Comparison of ENCODE assay signal across 9 mouse cellular contexts in the genomic region with DNA sequence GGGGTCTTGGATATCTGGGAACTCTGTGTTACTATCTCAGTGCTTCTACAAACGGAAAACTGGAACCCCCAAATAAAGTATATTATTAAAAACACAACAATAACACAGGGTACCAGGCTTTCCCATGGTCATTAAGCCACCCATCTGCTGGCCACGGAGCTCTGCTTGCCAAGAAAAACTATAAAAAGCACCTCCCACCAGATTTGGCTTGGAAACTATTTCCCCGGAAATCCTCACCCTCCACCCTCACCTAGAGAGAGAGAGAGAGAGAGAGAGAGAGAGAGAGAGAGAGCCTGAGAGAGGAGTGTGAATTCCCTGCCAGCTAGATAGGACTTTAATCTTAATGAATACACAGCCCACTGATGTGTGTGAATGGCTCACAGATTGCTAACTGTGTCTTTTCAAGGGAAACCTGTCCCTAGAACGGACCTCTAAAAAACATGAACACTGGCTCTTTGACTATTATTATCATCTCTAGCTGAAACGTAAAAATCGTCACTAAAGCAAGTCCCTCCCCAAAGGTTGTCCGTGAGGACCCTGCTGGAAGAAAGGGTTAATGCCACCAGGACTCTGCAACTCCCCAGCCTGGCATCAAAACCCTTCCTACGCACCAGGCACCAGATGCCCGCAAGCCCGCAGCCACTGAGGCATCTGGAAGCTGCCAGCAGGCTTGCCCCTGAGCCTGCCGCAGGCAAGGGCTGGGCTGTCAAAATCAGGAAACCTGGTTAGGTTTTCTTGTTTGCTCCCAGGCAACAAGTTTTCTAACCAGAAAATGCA. TPM values are rescaled to one million over a fixed set of nuclear protein-coding genes. Genes with fewer than 3 reads are reported as not detected.
DNase-seq lines count a peak whose midpoint lies in the region; ATAC-seq and TF ChIP-seq lines count a peak whose summit lies in the region.
"Had no signal": no experiment of that assay in that cellular context is flagged by ENCODE, and none has a peak within 500 bp of the region (broad histone marks: within the 10 kb centered on the region; RNA-seq: fewer than 3 reads in every experiment).

No protein-coding gene starts in this region.

- H3K4me3 ChIP-seq in gastrocnemius, adult 2 months, result peak overlapping the region; percentile 82
- H3K4me3 ChIP-seq in midbrain, embryonic 14.5 days (replicated peaks; ENCODE audit: low read depth, low read length), result no peak overlapping the region
- no peak overlapping the region for H3K4me3 ChIP-seq in midbrain, embryonic 11.5 days (ENCODE audit: low read depth, low read length)
- H3K4me3 ChIP-seq in hindbrain, embryonic 16.5 days (ENCODE audit: low read length), result no peak overlapping the region
- H3K4me3 ChIP-seq in stomach, embryonic 16.5 days (replicated peaks; ENCODE audit: low read length), result peak overlapping the region; percentile 53

- intact Hi-C loops in gastrocnemius, adult 2 months (cut with DNase I), result loop anchor here (5.0 kb wide), 1 partner anchor 61 kb away; no protein-coding TSS in a partner anchor

- no peak overlapping the region for H3K9ac ChIP-seq in midbrain, embryonic 14.5 days (replicated peaks; ENCODE audit: low read length)
- no peak overlapping the region for H3K9ac ChIP-seq in midbrain, embryonic 11.5 days (ENCODE audit: low read length)
- H3K9ac ChIP-seq in hindbrain, embryonic 16.5 days (ENCODE audit: low read depth, low read length), result no peak overlapping the region
- peak overlapping the region; percentile 78; the same call in 1 of the 2 replicates for H3K9ac ChIP-seq in stomach, embryonic 16.5 days (ENCODE audit: low read length)

- H3K4me1 ChIP-seq in midbrain, embryonic 14.5 days (ENCODE audit: control insufficient read depth, insufficient read depth, low read length), result peaks cover 28% of the 10 kb centered on the region
- peaks cover 14% of the 10 kb centered on the region for H3K4me1 ChIP-seq in midbrain, embryonic 11.5 days (ENCODE audit: control insufficient read depth, insufficient read depth, low read length)
- peaks cover 24% of the 10 kb centered on the region for H3K4me1 ChIP-seq in hindbrain, embryonic 16.5 days (ENCODE audit: control insufficient read depth, insufficient read depth, low read depth, low read length)
- H3K4me1 ChIP-seq in stomach, embryonic 16.5 days (ENCODE audit: control insufficient read depth, insufficient read depth, low read length), result peaks cover 9% of the 10 kb centered on the region; the same call in 1 of the 2 replicates

- 50% methylated on average over 11 of the region's 11 CpGs for WGBS in midbrain, embryonic 14.5 days
- 69% methylated on average over 11 of the region's 11 CpGs for WGBS in midbrain, embryonic 11.5 days
- 29% methylated on average over 11 of the region's 11 CpGs for WGBS in hindbrain, embryonic 16.5 days
- WGBS in stomach, embryonic 16.5 days, result 54% methylated on average over 11 of the region's 11 CpGs

- no peak overlapping the region for H3K4me2 ChIP-seq in midbrain, embryonic 14.5 days (ENCODE audit: low read length)
- no peak overlapping the region for H3K4me2 ChIP-seq in midbrain, embryonic 11.5 days
- H3K4me2 ChIP-seq in hindbrain, embryonic 16.5 days (ENCODE audit: low read length), result peak overlapping the region; percentile 54
- H3K4me2 ChIP-seq in stomach, embryonic 16.5 days (ENCODE audit: low read depth, low read length), result peak overlapping the region; percentile 61

- no peak for TF ChIP-seq CTCF in gastrocnemius, adult 2 months (IDR thresholded peaks at IDR 0.05)

- H3K9me3 ChIP-seq in midbrain, embryonic 14.5 days (ENCODE audit: control insufficient read depth, low read length), result no peaks in the 10 kb centered on the region
- H3K9me3 ChIP-seq in midbrain, embryonic 11.5 days (ENCODE audit: control insufficient read depth, low read length), result no peaks in the 10 kb centered on the region
- H3K9me3 ChIP-seq in hindbrain, embryonic 16.5 days (ENCODE audit: control insufficient read depth, low read length), result no peaks in the 10 kb centered on the region
- H3K9me3 ChIP-seq in stomach, embryonic 16.5 days (replicated peaks; ENCODE audit: control insufficient read depth, low read length), result no peaks in the 10 kb centered on the region

- no peaks in the 10 kb centered on the region for H3K36me3 ChIP-seq in midbrain, embryonic 14.5 days (ENCODE audit: control insufficient read depth, insufficient read depth, low read length)
- H3K36me3 ChIP-seq in midbrain, embryonic 11.5 days (ENCODE audit: control insufficient read depth, insufficient read depth, low read length), result no peaks in the 10 kb centered on the region
- H3K36me3 ChIP-seq in hindbrain, embryonic 16.5 days (ENCODE audit: control insufficient read depth, insufficient read depth, low read length), result no peaks in the 10 kb centered on the region
- H3K36me3 ChIP-seq in stomach, embryonic 16.5 days (ENCODE audit: control insufficient read depth, insufficient read depth, low read length), result no peaks in the 10 kb centered on the region
- H3K36me3 ChIP-seq: G1E had no signal

- DNase-seq in gastrocnemius, adult 2 months, result peak; percentile 59
- DNase-seq in gastrocnemius, postnatal 4 days (ENCODE audit: low spot score in 2 of 2), result no peak
- DNase-seq in midbrain, embryonic 14.5 days, result peak; percentile 66
- no peak for DNase-seq in midbrain, embryonic 11.5 days (ENCODE audit: low spot score, missing footprints)
- DNase-seq in urinary bladder, postnatal 4 days (ENCODE audit: low spot score in 2 of 2), result no peak
- DNase-seq in kidney, adult 9 months, result no peak

- no peak for ATAC-seq in midbrain, embryonic 14.5 days (ENCODE audit: low FRiP score, low TSS enrichment)
- ATAC-seq in midbrain, embryonic 11.5 days (ENCODE audit: low FRiP score), result no peak
- peak; percentile 51; the same call in 1 of the 2 replicates for ATAC-seq in hindbrain, embryonic 16.5 days
- no peak for ATAC-seq in stomach, embryonic 16.5 days (ENCODE audit: insufficient read depth, low FRiP score)

- H3K27me3 ChIP-seq in midbrain, embryonic 14.5 days (ENCODE audit: control insufficient read depth, insufficient read depth, low read length), result peaks cover 16% of the 10 kb centered on the region
- H3K27me3 ChIP-seq in midbrain, embryonic 11.5 days (ENCODE audit: control insufficient read depth, insufficient read depth, low read length), result peaks cover 25% of the 10 kb centered on the region
- H3K27me3 ChIP-seq in hindbrain, embryonic 16.5 days (replicated peaks; ENCODE audit: control insufficient read depth, insufficient read depth, low read length), result peaks cover 12% of the 10 kb centered on the region
- peaks cover 14% of the 10 kb centered on the region; the same call in 1 of the 2 replicates for H3K27me3 ChIP-seq in stomach, embryonic 16.5 days (ENCODE audit: control insufficient read depth, insufficient read depth, low read length)

- H3K27ac ChIP-seq in gastrocnemius, adult 2 months, result peak overlapping the region; percentile 89
- no peak overlapping the region for H3K27ac ChIP-seq in midbrain, embryonic 14.5 days (replicated peaks; ENCODE audit: low read depth, low read length)
- no peak overlapping the region for H3K27ac ChIP-seq in midbrain, embryonic 11.5 days (ENCODE audit: low read depth, low read length)
- no peak overlapping the region for H3K27ac ChIP-seq in hindbrain, embryonic 16.5 days (ENCODE audit: low read depth, low read length)
- no peak overlapping the region for H3K27ac ChIP-seq in stomach, embryonic 16.5 days (ENCODE audit: low read length)

RNA-seq across cellular contexts. Expression of gene Nfatc2, which starts 12.7 kb away (rescaled TPM):
- 1 to 10 TPM; 7.1 to 9.1 TPM for total RNA-seq in gastrocnemius, adult 2 months (2021)
- 10 to 100 TPM; 23.5 to 24.7 TPM for total RNA-seq in gastrocnemius, postnatal 4 days (2021)
- 2.5 and 2.6 TPM in 2 replicates for polyA plus RNA-seq in midbrain, embryonic 14.5 days (2014; fragmentation: Nextera tagmentation; extraction: Ambion mirVana)
- 0.66 and 0.72 TPM in 2 replicates for polyA plus RNA-seq in midbrain, embryonic 11.5 days (2014; fragmentation: Nextera tagmentation; extraction: Ambion mirVana)
- polyA plus RNA-seq in hindbrain, embryonic 16.5 days (2015; fragmentation: Nextera tagmentation; extraction: Ambion mirVana), result 5.1 and 6.2 TPM in 2 replicates
- 3.1 and 3.3 TPM in 2 replicates for polyA plus RNA-seq in stomach, embryonic 16.5 days (2015; fragmentation: Nextera tagmentation; extraction: Ambion mirVana)
- polyA plus RNA-seq: G1E had no signal

Comparison
In these comparisons a context has a peak if more than half of its experiments do, and no peak if none do; other contexts are left out.
1. DNase-seq: peak in gastrocnemius, adult 2 months (single experiment) and midbrain, embryonic 14.5 days (single experiment); none in gastrocnemius, postnatal 4 days (0 of 2), midbrain, embryonic 11.5 days (single experiment), urinary bladder, postnatal 4 days (0 of 2) and kidney, adult 9 months (single experiment).
2. H3K4me3 ChIP-seq: peak in gastrocnemius, adult 2 months (single experiment) and stomach, embryonic 16.5 days (single experiment); none in midbrain, embryonic 14.5 days (single experiment), midbrain, embryonic 11.5 days (single experiment) and hindbrain, embryonic 16.5 days (single experiment).
3. H3K4me2 ChIP-seq: peak in hindbrain, embryonic 16.5 days (single experiment) and stomach, embryonic 16.5 days (single experiment); none in midbrain, embryonic 14.5 days (single experiment) and midbrain, embryonic 11.5 days (single experiment).